Mouse (Mus musculus) ES-E14 (cell line): ENCODE measurements around the gene Creld2.

ENCODE experiments used
- CHD2 ChIP-seq: IDR thresholded peaks from 2 replicates; pipeline ENCODE4 v1.6.1; 2014; ENCODE audit warnings: mild to moderate bottlenecking, low read depth, low read length, inconsistent platforms
- HCFC1 ChIP-seq: IDR thresholded peaks from 2 replicates; pipeline ENCODE4 v1.6.1; 2012; ENCODE audit warnings: low read length, inconsistent platforms, borderline replicate concordance; ENCODE audit not compliant: insufficient read depth
- MAFK ChIP-seq: IDR thresholded peaks from 2 replicates; pipeline ENCODE4 v1.6.1; 2014; ENCODE audit warnings: mild to moderate bottlenecking, low read depth, low read length, inconsistent platforms; ENCODE audit not compliant: insufficient read depth

GRCm38 (mm10) chr15:88830696-88831095 lies 11.2 kb downstream of the Creld2 start:
- no peak for TF ChIP-seq HCFC1
- no peak for TF ChIP-seq CHD2
- no peak for TF ChIP-seq MAFK
